Mouse (Mus musculus) cortical plate, adult 2 months (tissue): ENCODE data around the gene Dynll1.

Source experiments
- CTCF ChIP-seq: fragments of 200-500 bp; IDR thresholded peaks from 2 replicates; pipeline ENCODE4 v1.5.1; 2011; ENCODE audit warnings: mild to moderate bottlenecking, control low read depth, low read length; ENCODE audit not compliant: insufficient read depth; ENCODE audit errors: extremely low read depth
- POLR2A ChIP-seq: fragments of 200-500 bp; IDR thresholded peaks from 2 replicates; pipeline ENCODE4 v1.6.1; 2011; ENCODE audit warnings: mild to moderate bottlenecking, low read length, control low read depth; ENCODE audit not compliant: insufficient read depth; ENCODE audit errors: extremely low read depth

DNA sequence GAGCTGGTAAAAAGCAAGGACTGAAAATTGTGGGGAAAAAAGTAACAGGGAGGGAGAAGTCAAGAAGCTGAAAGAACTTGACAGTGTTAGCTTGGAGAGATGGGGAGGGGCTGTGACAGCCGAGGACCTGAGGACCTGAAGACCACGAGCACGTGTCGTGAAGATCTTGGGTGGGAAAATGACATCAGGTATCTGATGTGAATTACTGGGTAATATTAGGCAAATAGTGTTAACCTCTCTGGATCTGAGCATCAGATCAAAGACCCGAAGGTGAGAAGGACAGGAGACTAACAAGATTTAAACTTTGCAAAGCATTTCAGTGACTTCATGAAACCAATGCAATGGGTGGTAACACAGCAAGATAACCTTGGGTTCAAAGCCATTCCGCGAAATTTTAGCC lies 39.2 kb upstream of the Dynll1 start:
- TF ChIP-seq POLR2A (no peak), CTCF (no peak)
